Mouse (Mus musculus) heart, embryonic 16.5 days (tissue): Measurements from ENCODE around the gene Phospho1. TPM values are rescaled to one million over a fixed set of nuclear protein-coding genes. Genes with fewer than 3 reads are reported as not detected.

ENCODE experiments used
- ATAC-seq: fragments of 200-750 bp; cut with Nextera tagmentation; replicated peaks from 2 replicates; pipeline ENCODE4 v1.8.0; 2017; ENCODE audit warnings: moderate number of reproducible peaks; ENCODE audit not compliant: insufficient read depth, low FRiP score; ENCODE audit errors: extremely low read depth
- H3K27ac ChIP-seq: fragments of 300-500 bp; sonication (generic); 2 replicates; pipeline ENCODE4 v1.5.1; 2014; ENCODE audit warnings: mild to moderate bottlenecking, low read length, control low read depth, moderate library complexity
- H3K27me3 ChIP-seq: fragments of 300-500 bp; sonication (generic); 2 replicates; pipeline ENCODE4 v1.6.1; 2014; ENCODE audit warnings: low read length, mixed read lengths; ENCODE audit not compliant: control insufficient read depth, insufficient read depth
- H3K36me3 ChIP-seq: fragments of 300-500 bp; sonication (generic); 2 replicates; pipeline ENCODE4 v1.6.1; 2014; ENCODE audit not compliant: control insufficient read depth, insufficient read depth
- H3K4me1 ChIP-seq: fragments of 300-500 bp; sonication (generic); 2 replicates; pipeline ENCODE4 v1.6.1; 2014; ENCODE audit warnings: low read length, mixed read lengths; ENCODE audit not compliant: control insufficient read depth, insufficient read depth
- H3K4me2 ChIP-seq: fragments of 300-500 bp; sonication (generic); 2 replicates; pipeline ENCODE4 v1.6.1; 2014; ENCODE audit warnings: low read depth, mild to moderate bottlenecking, control low read depth, low read length
- H3K4me3 ChIP-seq: fragments of 300-500 bp; sonication (generic); 2 replicates; pipeline ENCODE4 v1.5.1; 2014; ENCODE audit warnings: mild to moderate bottlenecking, control low read depth, low read length
- H3K9ac ChIP-seq: fragments of 300-500 bp; sonication (generic); 2 replicates; pipeline ENCODE4 v1.6.1; 2014; ENCODE audit warnings: low read length, control low read depth
- H3K9me3 ChIP-seq: fragments of 300-500 bp; sonication (generic); replicated peaks from 2 replicates; pipeline ENCODE4 v1.6.1; 2016; ENCODE audit warnings: low read length; ENCODE audit not compliant: control insufficient read depth
- WGBS: fragments of 180-500 bp; shearing (Covaris S2); extraction: QIAGEN DNeasy Blood & Tissue Kit; methylation state at CpG from one replicate; pipeline ENCODE4 v1.1.7; 2014; 5-methylcytosine and 5-hydroxymethylcytosine counted together
- polyA plus RNA-seq: library from polyadenylated mRNA; unstranded; fragments of >200 nt; fragmentation: Nextera tagmentation; extraction: Ambion mirVana; gene quantifications from 2 replicates; pipeline ENCODE4 v1.2.1, GENCODE M21; 2015

The Phospho1 gene
- 3.2 and 3.3 TPM in 2 replicates for polyA plus RNA-seq

DNA sequence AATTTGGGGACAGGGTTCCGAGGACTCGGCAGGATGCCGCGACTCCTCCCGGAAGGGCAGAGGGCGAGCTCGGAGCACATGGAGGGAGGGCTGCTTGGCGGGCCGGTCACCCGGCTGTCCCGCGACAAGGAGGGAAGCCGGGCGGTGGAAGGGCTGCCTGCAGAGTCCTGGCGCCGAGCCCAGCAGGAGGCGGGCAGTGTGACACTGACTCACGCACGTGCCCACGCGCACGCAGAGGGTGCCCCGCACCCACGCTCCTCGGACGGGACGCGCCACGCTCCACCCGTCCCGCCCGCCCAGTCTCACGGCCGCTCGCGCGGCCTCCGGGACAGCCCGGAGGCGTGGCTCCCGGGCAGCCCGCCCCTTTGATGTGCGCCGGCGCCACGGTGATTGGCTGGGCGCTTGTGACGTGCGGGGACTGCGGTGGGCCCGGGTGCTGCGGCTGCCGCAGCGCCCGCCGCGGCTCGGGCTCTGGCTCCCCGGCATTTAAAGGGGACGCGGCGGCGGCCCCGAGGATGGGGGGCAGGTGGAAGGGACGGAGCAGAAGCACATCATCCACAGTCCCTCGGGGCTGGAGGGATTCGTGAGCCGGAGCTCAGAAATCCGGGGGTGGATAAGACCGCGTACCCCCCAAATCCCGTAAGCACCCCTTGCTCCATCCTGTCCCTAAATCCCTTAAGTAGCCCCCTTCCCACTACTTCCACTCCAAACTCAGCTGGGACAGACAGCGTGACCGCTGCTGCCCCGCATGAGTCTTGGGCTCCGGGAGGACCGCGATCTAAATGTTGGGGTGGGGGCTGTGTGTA, at the start of gene Phospho1:
Gene Phospho1 (plus strand): TSS at position 429 of the 806 bp plus-strand sequence.
- H3K4me3 ChIP-seq: peak within 1 kb of the TSS; percentile 63
- peak within 1 kb of the TSS; percentile 73 for H3K9ac ChIP-seq
- peaks cover 20% of the 10 kb centered on the region for H3K4me1 ChIP-seq
- H3K27me3 ChIP-seq: peaks cover 9% of the 10 kb centered on the region
- peak within 1 kb of the TSS; percentile 74 for H3K27ac ChIP-seq
- under 1% methylated on average over 76 of the region's 78 CpGs for WGBS
- no peaks in the 10 kb centered on the region for H3K36me3 ChIP-seq
- H3K4me2 ChIP-seq: peak within 1 kb of the TSS; percentile 79
- no peaks in the 10 kb centered on the region for H3K9me3 ChIP-seq
- peak; percentile 95 for ATAC-seq

DNA sequence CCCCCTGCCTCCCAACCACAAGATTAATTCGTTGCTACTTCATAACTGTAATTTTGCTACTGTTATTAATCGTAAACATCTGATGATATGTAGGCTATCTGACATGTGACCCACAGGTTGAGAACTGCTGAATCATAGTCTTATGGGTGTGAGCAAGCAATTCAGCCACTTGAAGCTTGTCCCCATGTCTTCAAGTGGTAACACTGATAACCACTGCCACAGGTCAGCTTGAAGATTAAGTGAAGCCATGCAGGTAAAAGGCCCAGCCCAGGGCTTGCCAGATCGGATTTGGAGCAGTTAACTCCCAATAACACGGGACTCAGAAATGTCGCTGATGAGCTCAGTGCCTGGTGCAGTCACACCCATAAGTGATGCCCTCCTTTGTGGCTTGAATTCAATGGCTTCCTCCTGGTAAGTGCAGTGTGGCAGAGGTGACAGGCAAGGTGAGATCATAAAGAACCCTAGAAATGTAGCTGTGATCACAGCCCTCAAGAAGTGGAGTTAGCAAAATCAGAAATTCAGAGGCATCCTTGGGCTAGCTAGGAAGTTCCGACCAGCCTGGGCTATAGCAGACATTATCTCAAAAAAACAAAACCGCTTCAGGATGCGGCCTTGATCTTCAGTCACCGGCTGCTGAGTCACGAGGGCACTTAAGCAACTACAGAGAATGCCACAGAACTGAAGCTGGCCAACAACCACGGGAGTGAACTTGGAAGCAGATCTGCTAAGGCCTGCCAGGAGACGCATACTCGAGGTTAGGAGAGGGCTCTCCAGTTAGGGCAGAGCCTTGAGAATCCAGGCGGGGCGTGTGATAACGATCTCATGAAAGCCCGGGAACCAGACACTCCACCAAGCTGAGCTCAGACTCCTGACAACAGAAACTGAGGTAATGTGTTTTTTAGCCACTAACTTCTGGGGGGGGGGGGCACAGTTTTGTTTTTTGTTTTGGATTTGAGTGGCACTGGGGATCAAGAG, 46.7 kb upstream of the Phospho1 start:
- H3K4me1 ChIP-seq: peaks cover 6% of the 10 kb centered on the region
- ATAC-seq: 0 out of 2 replicates have a peak, but pooled peaks have one; percentile 32
- H3K27ac ChIP-seq: no peak overlapping the region
- no peak overlapping the region for H3K9ac ChIP-seq
- H3K36me3 ChIP-seq: no peaks in the 10 kb centered on the region
- 39% methylated on average over 17 of the region's 17 CpGs for WGBS
- no peaks in the 10 kb centered on the region for H3K27me3 ChIP-seq
- no peaks in the 10 kb centered on the region for H3K9me3 ChIP-seq
- H3K4me3 ChIP-seq: no peak overlapping the region
- no peak overlapping the region for H3K4me2 ChIP-seq

DNA sequence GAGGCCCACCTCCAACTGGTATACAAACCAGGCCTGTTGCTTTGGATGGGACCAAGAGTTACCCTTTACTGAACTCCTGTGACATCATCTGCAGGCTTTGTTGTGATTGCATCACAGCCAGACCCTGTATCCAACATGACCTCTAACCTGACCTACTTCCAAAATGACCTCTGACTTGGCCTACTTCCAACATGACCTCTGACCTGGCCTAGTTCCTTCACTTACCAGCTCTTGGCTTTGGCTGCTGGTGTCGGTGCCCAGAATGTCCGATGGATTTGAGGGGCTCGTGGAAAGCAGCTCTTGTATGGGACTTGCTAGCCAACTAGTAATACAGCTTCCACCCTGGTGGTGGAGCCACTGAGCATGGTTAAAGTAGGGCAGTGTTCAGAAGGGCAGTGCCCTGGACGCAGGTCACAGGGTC, 45.5 kb upstream of the Phospho1 start:
- Histone ChIP-seq H3K36me3 (no peaks in the 10 kb centered on the region), H3K27me3 (no peaks in the 10 kb centered on the region), H3K4me2 (no peak overlapping the region), H3K27ac (no peak overlapping the region), H3K9ac (no peak overlapping the region), H3K4me1 (peaks cover 6% of the 10 kb centered on the region), H3K4me3 (no peak overlapping the region), H3K9me3 (no peaks in the 10 kb centered on the region)
- ATAC-seq: no peak
- 81% methylated on average over 4 of the region's 4 CpGs for WGBS

DNA sequence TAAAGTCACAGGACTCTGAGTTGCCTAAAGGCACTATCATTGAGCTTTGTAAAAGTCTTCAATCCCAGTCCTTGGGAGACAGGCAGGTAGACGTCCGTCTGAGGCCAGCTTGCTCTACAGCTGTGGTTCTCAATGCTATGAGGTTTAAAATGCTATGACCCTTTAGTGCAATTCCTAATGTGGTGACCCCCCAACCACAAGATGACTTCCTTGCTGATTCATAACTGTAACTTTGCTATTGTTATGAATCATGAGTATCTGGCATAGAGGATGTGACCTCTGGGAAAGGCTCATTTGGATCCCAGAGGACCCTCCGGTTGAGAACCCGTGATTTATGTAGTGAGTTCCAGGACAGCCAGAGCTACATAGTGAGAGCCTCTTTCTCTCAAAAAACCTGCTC, 44.9 kb upstream of the Phospho1 start:
- ATAC-seq: no peak
- Histone ChIP-seq H3K36me3 (no peaks in the 10 kb centered on the region), H3K9me3 (no peaks in the 10 kb centered on the region), H3K4me1 (peaks cover 6% of the 10 kb centered on the region), H3K27me3 (no peaks in the 10 kb centered on the region), H3K9ac (no peak overlapping the region), H3K27ac (no peak overlapping the region), H3K4me2 (no peak overlapping the region), H3K4me3 (no peak overlapping the region)
- WGBS: 81% methylated on average over 4 of the region's 4 CpGs

DNA sequence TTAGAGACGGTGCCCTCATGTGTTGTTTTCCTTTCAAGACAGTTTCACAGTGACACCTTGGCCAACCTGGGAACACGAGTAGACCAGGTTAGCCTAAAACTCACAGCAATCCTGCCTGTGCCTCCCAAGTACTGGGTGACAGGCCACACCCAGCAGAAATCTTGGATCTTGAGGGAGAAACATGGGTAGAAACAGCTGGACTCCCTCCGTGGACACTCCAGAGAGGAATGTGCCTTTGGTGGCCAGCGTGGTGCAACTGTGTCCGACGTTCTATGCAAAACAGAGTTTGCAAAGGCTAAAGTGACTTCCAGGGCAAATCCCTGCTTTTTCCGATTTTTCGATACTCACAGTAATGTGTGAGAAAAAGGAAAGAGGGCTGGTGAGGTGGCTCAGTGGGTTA, 43.8 kb upstream of the Phospho1 start:
- no peak for ATAC-seq
- Histone ChIP-seq H3K4me2 (no peak overlapping the region), H3K36me3 (no peaks in the 10 kb centered on the region), H3K4me1 (peaks cover 6% of the 10 kb centered on the region), H3K4me3 (no peak overlapping the region), H3K27me3 (no peaks in the 10 kb centered on the region), H3K9ac (no peak overlapping the region), H3K9me3 (peaks cover under 1% of the 10 kb centered on the region; the same call in 1 of the 2 replicates), H3K27ac (no peak overlapping the region)
- WGBS: 91% methylated on average over 8 of the region's 8 CpGs

DNA sequence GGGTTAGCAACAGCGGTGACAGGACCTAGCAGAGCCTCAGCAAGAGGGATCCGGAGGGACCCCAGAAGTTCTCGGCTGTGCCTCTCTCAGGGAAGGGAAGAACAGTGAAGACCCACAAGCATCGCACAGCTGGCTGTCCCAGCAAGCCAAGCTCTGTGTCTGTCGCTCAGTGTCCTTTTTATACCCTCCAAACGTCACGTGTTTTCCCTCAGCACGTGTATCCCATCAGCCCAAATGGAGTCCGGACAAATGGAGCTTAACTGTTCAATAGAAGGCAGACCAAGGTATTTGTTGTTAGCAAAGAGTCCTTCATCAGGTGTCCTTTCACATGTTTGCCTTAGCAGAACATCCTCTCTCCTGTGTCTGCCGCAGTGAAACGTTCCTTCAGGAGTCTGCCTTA, 42.7 kb upstream of the Phospho1 start:
- H3K4me3 ChIP-seq: no peak overlapping the region
- H3K4me1 ChIP-seq: peaks cover 6% of the 10 kb centered on the region
- H3K27me3 ChIP-seq: no peaks in the 10 kb centered on the region
- H3K27ac ChIP-seq: no peak overlapping the region
- no peaks in the 10 kb centered on the region for H3K36me3 ChIP-seq
- ATAC-seq: no peak
- H3K9me3 ChIP-seq: peaks cover 6% of the 10 kb centered on the region; the same call in 1 of the 2 replicates
- no peak overlapping the region for H3K4me2 ChIP-seq
- H3K9ac ChIP-seq: no peak overlapping the region
- WGBS: 84% methylated on average over 11 of the region's 11 CpGs

DNA sequence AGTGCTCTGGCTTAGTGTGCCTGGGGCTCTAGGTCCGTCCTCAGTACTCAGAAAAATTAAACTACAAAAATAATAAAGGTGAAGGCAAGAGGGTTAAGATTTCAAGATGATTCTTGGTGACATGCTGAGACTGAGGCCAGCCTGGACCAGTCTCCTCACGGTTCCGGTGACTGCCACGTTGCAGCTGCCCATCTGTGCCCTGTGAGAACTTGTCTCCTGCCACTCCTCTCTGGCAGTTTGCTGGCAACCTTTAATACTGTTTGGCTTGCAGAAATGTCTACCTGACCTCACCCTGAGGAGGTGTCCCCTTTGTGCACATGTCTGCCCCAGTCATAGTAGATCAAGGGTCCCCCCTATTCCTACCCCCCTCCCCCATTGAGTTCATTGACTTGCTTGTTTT, 40.8 kb upstream of the Phospho1 start:
- WGBS: 93% methylated on average over 4 of the region's 4 CpGs
- no peak overlapping the region for H3K9ac ChIP-seq

DNA sequence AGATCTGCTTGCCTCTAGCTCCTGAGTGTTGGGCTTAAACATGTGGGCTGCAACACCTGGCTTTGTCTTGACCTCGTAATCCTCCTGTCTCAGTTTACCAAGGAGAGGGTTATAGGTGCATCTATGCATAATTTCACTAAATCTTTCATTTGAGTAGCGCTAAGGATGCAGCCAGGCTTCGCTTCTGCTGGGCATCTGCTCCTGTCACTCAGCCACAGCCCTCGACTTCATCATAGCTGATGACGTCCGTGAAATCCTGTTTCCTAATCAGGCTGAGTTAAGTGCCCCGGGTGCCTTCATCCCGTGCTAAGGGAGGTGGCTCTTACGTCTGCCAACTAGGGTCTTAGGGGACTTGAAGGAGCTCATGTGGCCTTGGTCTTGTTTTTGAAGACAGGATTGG, 40.3 kb upstream of the Phospho1 start:
- Histone ChIP-seq H3K9ac (no peak overlapping the region), H3K9me3 (peaks cover 6% of the 10 kb centered on the region; the same call in 1 of the 2 replicates), H3K4me2 (no peak overlapping the region), H3K27ac (no peak overlapping the region), H3K4me1 (no peaks in the 10 kb centered on the region), H3K36me3 (no peaks in the 10 kb centered on the region), H3K27me3 (no peaks in the 10 kb centered on the region), H3K4me3 (no peak overlapping the region)
- ATAC-seq: no peak
- WGBS: 64% methylated on average over 9 of the region's 9 CpGs

More for the DNA sequence above, 40.8 kb upstream of the Phospho1 start:
- Histone ChIP-seq H3K36me3 (no peaks in the 10 kb centered on the region), H3K4me3 (no peak overlapping the region), H3K27me3 (no peaks in the 10 kb centered on the region), H3K27ac (no peak overlapping the region), H3K4me2 (no peak overlapping the region), H3K9me3 (peaks cover 6% of the 10 kb centered on the region; the same call in 1 of the 2 replicates), H3K4me1 (no peaks in the 10 kb centered on the region)
- no peak for ATAC-seq
